Mouse (Mus musculus): Measurements from ENCODE around the gene Csf2rb2. TPM values are rescaled to one million over a fixed set of nuclear protein-coding genes. Genes with fewer than 3 reads are reported as not detected.

Csf2rb2 gene
- 1.5 TPM for total RNA-seq (2023)

DNA sequence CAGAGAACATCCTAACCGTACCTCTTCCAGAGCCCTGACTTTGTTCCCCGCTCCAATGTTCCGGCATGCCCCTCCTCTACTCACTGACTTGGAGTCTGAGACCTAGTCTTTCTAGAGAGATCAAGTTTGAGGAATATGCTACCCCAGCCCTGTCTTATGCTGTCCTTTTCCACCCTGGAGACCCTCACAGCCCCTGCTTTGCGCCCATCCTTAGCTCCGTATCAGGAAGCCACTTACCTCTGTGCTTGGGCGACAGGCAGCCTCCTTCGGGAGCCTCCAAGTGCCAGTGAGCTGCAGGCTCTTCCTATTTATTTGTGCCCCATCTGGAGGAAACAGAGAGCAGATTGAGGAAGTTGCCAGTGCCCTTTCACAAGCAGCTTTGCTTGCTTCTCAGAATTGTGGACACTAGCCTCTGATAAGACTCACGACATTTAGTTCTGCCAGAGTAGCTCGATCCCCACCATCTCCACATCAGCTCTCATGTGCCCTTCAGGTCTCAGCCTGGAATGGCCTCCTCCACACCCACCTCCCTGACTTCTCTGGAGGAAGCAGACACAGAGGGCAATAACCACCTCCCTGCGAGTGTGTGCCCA, at the start of gene Csf2rb2:
Csf2rb2 (minus strand) TSS at position 381 of the 593 bp plus-strand sequence.

DNA sequence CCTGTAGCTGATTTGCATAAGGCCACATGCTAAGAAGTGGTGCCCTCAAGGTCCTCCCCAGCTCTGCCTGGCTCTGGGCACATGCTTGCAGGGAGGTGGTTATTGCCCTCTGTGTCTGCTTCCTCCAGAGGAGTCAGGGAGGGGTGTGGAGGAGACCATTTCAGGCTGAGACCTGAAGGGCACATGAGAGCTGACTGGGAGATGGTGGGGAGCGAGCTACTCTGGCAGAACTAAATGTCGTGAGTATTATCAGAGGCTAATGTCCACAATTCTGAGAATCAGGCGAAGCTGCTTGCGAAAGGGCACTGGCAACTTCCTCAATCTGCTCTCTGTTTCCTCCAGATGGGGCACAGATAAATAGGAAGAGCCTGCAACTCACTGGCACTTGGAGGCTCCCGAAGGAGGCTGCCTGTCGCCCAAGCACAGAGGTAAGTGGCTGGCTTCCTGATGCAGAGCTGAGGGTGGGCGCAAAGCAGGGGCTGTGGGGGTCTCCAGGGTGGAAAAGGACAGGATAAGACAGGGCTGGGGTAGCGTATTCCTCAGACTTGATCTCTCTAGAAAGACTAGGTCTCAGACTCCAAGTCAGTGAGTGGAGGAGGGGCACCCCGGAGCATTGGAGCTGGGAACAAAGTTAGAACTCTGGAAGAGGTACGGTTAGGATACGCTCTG, 20.3 kb upstream of the Csf2rb2 start, which contains the start of gene Csf2rb:
Csf2rb (plus strand) TSS at position 82 of the 669 bp plus-strand sequence.

DNA sequence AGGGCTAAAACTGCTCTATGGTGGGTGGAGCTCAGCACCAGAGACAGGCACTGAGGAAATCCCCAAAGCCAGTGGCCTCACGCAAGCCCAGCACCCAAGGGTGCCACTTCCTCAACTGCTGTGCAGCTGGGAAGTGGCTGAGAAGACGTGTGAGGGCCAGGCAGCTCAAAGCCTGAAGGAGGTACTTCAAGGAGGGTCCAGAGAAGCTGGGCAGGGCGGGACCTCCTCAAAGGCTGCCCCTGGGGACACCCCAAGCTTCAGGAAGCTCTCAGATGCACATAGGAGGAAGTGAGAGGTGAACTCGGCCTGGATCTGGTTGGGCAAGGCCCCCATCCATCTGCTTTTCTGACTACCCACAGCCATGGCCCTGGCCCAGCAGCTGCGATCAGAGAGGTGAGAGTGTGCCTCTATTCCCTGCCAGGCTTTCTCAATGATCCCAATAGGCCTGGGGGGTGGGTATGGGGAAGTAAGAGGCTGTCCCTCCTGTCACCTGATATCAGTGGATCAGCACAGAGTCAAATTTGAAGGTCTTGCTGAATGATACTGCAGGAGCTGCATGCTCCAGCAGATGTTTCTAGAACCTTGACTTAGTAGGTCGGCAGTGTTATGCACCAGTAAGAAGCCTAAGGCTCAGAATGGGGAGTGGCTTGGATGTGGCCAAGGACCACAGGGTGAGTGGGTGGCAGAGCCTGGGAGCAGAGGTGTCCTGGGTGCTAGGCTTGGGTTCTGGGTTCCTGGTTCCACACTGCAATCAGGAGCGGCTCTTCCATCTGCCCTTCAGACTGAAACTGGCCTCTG, 60.6 kb downstream of the Csf2rb2 start, which contains the start of gene Ncf4:
Ncf4 (plus strand) TSS at position 107 of the 798 bp plus-strand sequence.

Other genes with a start within 250 kb of the Csf2rb2 start
- gene Cacng2, start 185.7 kb downstream of the Csf2rb2 start, total RNA-seq (2023) = not detected
- gene Ift27, start 131.6 kb downstream of the Csf2rb2 start, total RNA-seq (2023) = 19.6 TPM
- gene Pvalb, start 99.3 kb downstream of the Csf2rb2 start, total RNA-seq (2023) = not detected
- gene Ncf4, start 60.9 kb downstream of the Csf2rb2 start, total RNA-seq (2023) = 45.6 TPM
- gene Csf2rb, start 20.0 kb upstream of the Csf2rb2 start, total RNA-seq (2023) = 3.3 TPM
- not detected for gene Tex33, start 90.2 kb upstream of the Csf2rb2 start, total RNA-seq (2023)
- gene Tst, start 100.2 kb upstream of the Csf2rb2 start, total RNA-seq (2023) = 0.64 TPM
- gene Mpst, start 100.7 kb upstream of the Csf2rb2 start, total RNA-seq (2023) = 20.6 TPM
- 0.95 TPM for gene Kctd17, start 122.8 kb upstream of the Csf2rb2 start, total RNA-seq (2023)
- gene Tmprss6, start 162.9 kb upstream of the Csf2rb2 start, total RNA-seq (2023) = not detected
- gene Il2rb, start 189.6 kb upstream of the Csf2rb2 start, total RNA-seq (2023) = 128 TPM
- gene C1qtnf6, start 225.7 kb upstream of the Csf2rb2 start, total RNA-seq (2023) = 0.83 TPM
- not detected for gene Sstr3, start 239.0 kb upstream of the Csf2rb2 start, total RNA-seq (2023)

Data from CD8-positive naive resting alpha-beta T cell, adult 57 days (primary cell).